Mouse (Mus musculus) small intestine, adult 2 months (tissue): Measurements from ENCODE around the gene Pld3.

Experiments used
- CTCF ChIP-seq: fragments of 200-500 bp; IDR thresholded peaks from 2 replicates; pipeline ENCODE4 v1.5.1; 2012; ENCODE audit warnings: low read depth, mild to moderate bottlenecking, control low read depth, inconsistent platforms, low read length, moderate library complexity, mixed read lengths; ENCODE audit not compliant: insufficient replicate concordance, insufficient read length; ENCODE audit errors: extremely low read depth
- POLR2A ChIP-seq: fragments of 200-500 bp; IDR thresholded peaks from 2 replicates; pipeline ENCODE4 v1.6.1; 2012; ENCODE audit warnings: low read depth, mild to moderate bottlenecking, control low read depth, inconsistent platforms, low read length, moderate library complexity

GRCm38 (mm10) chr7:27506765-27507370, 46.1 kb downstream of the Pld3 start:
- no peak for TF ChIP-seq CTCF
- TF ChIP-seq POLR2A: no peak
